Mouse (Mus musculus): ENCODE measurements around the gene Dbnl.
"Not testable (repeated sequence)": the region's sequence is repeated elsewhere in the genome, so short reads cannot be mapped to it uniquely, and the experiment has no call there.

Gene Dbnl

DNA sequence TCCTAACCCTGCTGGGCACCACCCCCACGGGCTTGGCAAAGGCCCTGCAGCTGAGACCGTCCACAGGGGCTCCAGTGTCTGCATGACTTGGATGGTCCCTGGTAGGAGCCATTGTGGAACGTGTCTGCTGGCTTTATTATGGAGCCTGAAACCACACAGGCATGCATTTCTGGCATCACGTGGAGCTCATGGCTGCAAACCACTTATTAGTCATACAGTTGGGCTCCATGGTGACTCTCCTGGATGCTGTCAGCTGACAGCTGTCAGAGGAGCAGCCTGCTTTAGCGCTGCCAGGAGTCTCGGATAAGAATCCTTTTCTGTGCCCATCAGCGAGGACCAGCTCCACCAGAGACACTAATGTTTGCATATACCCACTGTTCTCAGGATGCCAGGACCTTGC lies 7.4 kb downstream of the Dbnl start:
- no peak for DNase-seq (ENCODE audit: low read depth, low spot score)

DNA sequence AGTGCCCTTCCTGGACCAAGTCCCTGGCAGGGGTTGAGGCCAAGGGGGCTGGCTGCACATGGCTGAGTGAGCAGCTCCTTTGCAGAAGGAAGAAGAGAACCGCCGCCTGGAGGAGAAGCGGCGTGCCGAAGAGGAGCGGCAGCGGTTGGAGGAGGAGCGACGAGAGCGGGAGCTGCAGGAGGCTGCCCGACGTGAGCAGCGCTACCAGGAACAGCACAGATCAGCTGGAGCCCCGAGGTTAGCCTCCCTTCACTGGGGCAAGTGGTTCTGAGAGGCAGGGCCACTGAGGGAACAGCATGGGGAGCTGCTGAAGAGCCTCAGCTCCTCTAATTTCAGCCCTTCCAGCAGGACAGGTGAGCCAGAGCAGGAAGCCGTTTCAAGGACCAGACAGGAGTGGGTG lies 8.7 kb downstream of the Dbnl start:
- no peak for DNase-seq (ENCODE audit: low read depth, low spot score)

DNA sequence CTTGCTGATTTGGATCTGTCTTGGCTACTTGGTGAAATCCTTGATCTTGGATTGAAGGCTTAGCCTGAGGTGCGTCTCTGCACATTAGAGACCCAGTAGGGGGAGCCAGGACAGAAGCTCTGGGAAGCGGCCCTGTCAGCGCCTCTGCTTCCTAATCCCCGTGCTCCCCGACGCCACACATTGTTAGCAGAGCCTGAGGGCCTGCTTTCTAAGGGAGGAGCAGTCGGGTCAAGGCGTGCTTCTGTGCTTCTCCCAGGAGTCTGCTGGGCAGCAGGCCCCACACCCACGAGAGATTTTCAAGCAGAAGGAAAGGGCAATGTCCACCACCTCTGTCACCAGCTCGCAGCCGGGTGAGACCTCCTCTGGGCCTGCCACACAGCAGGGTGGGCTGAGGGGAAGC lies 9.1 kb downstream of the Dbnl start:
- no peak for DNase-seq (ENCODE audit: low read depth, low spot score)

DNA sequence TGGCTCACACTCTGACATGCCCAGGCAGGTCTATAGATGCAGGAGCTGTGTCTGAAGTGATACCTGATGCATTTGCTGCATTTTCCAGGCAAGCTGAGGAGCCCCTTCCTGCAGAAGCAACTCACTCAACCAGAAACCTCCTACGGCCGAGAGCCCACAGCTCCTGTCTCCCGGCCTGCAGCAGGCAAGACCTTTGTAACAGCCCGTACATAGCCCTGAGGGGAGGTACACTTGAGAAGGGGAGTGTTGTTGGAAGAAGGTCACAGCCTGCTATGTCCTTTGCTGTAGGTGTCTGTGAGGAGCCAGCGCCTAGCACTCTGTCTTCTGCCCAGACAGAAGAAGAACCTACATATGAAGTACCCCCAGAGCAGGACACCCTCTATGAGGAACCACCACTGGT lies 9.6 kb downstream of the Dbnl start:
- DNase-seq (ENCODE audit: low read depth, low spot score), result no peak

DNA sequence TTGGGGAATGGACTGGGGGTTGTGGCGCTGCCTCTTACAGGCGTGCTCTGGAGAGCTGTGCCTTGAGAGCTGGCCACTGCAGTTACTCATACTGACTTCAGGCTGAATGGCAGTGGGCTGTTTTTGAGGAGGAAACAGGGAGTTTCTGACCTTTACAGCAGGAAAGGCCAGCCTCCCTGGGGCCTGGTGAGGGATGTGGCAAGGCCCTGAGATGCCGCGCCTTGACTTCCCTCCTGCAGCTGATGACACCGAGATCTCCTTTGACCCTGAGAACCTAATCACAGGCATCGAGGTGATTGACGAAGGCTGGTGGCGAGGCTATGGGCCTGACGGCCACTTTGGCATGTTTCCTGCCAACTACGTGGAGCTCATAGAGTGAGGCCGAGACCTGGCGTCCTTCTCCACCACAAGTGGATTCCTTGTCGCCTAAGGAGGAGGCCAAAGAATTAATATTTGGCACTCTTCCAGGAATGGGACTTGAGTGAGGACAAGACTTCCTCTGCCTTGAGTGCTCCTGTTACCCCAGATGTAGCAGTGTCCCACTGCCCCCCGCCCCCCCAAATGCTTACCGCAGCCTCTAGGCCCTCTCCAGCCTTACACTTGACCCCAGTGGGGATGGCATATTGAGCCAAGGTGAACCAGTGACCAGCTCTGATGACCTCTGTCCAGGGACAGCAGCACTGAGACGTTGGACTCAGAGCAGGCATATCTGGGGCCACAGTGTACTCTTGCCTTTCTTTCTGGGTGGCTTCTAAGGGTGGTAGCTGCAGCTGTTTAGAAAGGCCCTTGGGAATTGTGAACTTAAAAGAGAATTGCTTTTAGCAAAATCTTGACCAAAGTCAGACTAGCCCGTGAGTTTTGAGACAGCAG lies 11.6 kb downstream of the Dbnl start:
- DNase-seq (ENCODE audit: low read depth, low spot score), result no peak

DNA sequence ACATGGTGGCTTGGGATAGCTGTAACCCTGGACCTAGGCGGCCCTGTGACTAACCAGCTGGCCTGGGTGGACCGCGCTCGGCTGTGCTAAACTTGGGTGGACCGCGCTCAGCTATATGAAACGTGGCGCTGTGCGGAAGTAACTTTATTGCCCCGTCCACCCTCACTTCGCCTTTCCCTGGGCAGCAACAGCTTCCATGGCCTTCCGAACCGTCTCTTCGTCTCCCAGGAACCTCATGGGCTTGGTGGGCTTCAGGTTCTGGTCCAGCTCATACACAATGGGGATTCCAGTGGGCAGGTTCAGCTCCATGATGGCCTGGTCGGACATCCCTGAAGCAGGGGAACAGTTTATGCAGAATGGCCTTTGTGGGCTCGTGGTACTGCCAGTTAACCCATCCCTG lies 13.2 kb downstream of the Dbnl start:
- DNase-seq (ENCODE audit: low read depth, low spot score), result no peak

DNA sequence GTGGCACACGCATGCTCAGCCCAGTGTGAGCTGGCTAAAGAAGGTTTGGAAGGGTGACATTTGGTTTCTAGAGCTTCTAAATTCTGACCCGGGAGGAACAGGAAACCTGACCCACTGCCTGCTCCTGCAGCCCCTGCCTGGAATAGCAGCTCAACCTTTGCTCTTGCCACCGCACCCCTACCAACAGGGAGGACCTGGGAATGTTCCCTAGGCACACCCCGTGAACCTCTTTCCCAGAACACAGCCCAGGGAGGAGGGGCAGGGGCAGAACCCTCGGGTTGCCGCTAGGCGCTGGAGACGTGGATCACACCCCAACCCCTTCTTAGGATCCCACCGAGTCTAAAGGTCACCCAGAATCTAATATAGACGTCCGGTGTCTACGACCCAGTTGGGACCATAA lies 13.7 kb downstream of the Dbnl start:
- no peak for DNase-seq (ENCODE audit: low read depth, low spot score)

DNA sequence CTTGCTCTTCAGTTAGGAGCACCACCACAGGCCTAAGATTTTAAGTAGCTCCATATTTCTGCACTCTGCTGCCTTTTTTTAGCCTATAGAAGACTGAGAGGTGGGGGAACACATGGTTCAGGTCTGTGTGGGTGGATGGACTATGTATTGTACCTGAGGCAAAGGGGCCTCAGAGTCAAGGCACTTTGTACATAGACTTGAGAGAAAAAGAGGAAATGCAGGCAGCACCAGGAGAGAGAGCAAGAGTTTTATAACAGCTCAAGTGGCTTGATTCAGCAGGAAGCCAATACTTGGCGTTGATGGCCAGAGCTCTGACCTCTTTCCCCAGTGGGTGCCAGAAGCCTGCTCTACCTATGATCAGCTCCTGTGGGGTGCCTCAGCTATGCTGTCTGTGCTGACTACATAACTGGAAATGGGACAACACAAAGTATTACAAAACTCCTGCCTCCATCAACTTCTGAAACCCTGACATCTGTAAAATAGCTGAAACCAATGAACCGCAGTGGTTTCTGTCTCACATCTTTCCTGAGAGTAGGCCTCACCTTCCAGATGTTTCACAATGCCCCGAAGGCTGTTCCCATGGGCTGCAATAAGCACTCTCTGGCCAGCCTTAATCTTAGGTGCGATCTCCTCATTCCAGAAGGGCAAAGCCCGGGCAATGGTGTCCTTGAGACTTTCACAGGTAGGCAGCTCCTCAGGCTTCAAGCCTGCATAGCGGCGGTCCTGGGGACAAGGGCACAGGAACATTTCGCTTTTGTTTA lies 14.3 kb downstream of the Dbnl start:
- no peak for DNase-seq (ENCODE audit: low read depth, low spot score)

DNA sequence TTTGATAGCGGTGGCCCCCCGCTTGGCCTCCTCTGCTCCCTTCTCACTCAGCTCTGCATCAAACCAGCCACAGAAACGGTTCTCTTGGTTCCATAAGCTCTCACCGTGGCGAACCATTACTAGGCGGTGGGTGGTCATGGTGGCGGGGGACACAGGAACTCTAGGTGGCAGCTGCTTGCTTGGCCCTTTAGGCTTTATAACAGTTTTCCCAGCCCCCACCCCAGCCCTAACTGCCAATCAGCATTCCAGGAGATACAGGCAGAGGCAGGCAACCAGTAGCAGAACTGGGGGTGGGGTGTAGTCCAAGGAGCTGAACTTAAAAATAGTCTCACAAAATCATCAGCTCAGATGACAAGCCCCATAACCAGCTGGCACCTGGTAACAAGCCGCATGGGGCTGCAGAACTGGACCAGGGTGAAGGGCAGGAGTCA lies 15.3 kb downstream of the Dbnl start, which contains the start of gene Pgam2:
Gene Pgam2 (minus strand): TSS at position 183 of the 431 bp plus-strand sequence.
- DNase-seq (ENCODE audit: low read depth, low spot score), result no peak

DNA sequence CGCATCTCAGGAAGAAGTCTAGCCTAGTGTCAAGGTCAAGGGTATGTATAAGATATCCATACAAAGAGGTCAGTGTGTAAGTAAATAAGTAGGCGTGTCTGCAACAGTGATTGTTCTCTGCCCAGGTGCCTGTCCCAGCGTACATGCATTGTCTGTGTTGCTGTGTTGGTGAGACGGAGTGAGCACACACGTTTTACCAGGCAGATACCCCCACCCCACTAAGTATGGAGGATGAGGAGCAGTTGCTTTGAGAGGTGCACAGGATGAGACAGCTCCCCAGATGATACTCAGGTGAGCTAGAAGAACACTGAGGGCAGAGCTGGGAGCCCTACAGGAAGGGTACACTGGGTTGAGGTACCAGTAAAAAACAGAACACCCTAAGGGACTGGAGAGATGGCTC lies 15.9 kb downstream of the Dbnl start:
- no peak for DNase-seq (ENCODE audit: low read depth, low spot score)

DNA sequence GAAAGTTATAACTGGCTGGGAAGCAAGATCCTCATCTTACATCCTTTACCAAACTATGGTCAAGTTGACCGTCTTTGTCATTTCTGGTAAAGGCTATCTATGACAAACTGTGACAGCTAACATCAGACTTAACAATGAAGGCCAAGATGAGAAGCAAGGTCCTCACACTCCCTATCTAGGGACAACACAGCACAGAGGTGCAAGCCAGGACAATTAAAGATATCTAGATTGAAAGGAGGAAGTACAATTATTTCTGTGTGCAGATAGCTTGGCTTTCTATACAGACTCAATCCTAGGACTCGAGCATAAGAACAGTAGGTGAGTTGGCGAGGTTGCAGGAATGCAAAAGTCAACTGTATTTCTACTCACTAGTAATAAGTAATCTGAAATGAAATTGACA lies 17.4 kb downstream of the Dbnl start:
- DNase-seq (ENCODE audit: low read depth, low spot score), result no peak

DNA sequence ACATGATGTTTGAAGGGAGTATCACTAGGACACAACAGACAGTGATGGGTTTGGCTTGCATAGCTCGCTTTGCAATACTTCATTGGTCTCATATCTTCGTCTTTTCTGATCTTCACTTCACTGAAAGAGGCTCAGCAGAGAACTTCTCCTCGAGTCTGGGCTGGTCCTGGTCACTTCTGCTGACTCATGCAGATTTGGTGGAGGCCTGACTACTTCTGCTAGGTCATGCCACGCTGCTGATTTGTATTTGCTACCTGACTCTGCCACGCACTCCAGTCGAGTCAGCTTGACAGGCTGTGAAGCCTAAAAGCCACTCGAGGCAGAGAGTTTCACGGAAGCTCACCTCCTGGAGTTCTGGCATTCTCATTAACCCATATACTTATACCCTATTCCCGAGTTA lies 19.7 kb downstream of the Dbnl start:
- no peak for DNase-seq (ENCODE audit: low read depth, low spot score)

DNA sequence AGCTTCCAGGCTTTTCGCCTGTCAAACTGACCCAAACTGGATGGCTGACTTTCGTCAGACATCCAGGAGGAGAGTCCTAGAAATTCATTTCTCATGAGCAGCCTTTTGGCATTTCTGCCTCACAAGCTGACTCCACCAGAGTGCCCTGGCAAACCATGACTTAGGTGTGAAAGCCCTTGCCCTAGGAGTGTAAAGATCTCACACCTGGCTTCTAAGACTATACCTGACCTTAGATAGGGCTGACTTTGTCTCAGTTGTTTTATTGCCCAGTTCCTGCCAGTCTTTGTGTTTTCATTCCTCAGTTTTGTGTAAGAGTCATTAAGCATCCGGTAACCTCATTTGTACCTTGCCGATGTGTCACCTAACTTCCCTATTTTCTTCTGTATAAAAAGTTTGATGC lies 21.2 kb downstream of the Dbnl start:
- DNase-seq (ENCODE audit: low read depth, low spot score), result not testable (repeated sequence)

DNA sequence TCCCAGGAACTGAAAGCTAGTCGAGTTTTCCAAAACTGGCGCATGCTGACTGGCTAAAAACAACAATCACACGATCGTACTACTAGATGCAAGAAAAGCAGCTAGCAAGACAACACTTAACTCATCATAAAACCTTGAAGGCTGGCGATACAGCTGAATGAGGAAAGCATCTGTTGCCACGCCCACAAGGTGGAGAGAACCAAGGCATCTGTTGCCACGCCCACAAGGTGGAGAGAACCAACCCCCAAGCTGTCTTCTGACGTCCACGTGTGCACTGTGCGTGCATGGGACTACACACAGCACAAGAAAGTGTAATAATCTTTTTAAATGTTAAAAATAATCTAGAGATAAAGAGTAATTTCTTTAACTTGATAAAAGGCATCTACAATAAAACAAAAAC lies 25.1 kb downstream of the Dbnl start:
- DNase-seq (ENCODE audit: low read depth, low spot score), result no peak

DNA sequence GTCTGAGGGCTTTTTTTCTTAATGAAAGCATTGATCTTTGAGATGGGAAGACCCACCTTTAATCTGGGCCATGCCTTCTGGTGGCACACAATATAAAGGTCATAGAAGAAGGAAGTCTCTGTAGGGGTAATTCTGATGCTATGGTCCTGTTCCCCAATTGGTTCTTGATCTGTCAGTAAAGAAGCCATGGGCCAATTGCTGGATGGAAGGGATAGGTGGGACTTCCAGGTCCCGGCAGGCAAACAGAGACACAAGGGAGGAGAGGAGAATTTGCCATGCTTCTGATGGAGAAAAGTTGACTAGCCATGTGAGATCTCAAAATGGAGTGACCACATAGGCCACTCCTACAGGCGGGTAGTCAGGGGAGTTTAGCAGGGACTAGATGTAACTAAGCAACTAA lies 30.9 kb downstream of the Dbnl start:
- DNase-seq (ENCODE audit: low read depth, low spot score), result no peak

DNA sequence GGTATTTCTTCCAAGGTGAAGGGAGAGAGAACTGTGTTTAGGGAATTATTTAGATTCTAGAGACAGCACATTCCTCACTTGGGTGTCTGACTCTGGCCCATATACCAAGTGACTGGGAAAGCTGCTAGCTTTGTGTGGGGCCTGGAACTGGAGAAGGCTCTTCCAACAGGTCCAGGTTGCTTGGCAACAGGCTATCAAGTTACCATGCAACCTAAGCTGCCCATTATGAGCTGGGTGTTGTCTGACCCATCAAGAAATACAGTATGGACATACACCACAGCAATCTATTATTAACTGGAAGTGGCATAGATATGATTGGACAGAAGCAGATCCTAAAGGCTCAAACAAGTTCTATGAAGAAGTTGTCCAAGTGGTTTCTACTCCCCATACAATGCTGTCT lies 37.1 kb downstream of the Dbnl start:
- DNase-seq (ENCODE audit: low read depth, low spot score), result no peak

DNA sequence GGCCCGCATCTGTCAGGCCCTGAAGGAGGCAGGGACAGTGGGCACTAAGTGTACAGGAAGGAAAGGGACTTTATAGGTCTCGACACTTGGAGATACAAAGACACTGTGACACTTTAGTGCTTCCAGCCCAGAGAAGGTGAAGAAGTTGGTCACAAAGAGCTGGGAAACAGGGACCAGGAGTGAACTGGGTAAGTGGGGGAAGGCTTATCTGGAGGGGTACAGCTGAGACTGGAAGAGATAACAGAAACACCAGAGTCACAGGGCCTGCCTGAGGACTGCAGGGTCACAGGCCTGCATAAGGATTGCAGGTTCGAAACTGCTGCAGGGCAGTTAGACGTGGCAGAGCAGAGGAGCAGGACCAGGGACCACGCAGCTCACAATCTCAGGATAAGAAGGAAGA lies 39.6 kb downstream of the Dbnl start:
- DNase-seq (ENCODE audit: low read depth, low spot score), result no peak

DNA sequence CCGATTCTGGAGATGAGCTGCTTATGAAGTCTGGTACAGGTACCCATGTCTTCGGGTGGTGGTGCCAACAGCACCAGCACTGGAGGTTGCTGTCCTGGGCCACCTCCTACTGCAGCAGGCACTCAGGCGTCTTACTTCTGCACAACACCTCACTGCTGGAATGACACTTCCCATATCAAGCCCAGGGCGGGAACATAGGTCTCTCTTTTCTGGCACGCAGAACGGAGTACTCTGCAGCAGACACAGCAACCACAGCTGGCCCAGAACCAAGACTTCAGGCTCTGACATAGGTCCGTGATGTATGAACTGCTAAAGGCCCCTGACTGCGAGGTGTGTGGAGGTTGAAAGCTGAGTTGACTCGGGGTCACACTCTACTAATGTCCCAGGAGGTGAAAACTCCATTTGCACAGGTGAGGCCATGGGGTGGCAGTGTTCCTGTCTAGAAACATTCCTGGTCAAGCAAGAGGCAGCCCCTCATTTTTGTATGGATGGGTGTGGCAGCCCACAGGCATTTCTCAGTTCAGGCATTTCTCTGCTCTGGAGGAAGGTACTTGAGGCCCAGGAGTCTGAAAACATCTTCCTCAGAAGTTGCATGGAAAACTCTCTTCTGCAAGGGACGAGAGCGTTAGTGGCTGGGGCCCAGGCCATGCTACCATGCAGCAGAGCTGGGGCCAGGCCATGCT lies 40.4 kb downstream of the Dbnl start:
- no peak for DNase-seq (ENCODE audit: low read depth, low spot score)

DNA sequence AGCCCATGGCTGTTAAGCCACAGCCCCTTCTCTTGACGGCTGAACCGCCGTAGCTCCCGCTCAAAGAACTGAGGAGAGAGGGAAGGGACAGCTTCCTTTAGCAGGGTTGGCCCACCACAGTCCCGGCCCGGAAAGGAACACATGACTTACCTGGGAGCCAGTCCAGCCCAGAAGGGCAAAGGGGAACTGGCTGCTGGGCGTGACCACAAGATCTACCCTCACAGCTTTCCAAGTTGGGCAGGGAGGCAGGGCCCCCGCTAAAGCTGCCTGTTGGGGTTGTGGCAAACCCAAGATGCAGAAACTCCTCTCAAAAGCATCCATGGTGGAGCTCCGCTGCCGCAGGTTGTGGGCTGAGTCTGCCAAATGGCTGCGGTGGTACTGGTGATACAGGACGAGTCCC lies 41.0 kb downstream of the Dbnl start:
- no peak for DNase-seq (ENCODE audit: low read depth, low spot score)

DNA sequence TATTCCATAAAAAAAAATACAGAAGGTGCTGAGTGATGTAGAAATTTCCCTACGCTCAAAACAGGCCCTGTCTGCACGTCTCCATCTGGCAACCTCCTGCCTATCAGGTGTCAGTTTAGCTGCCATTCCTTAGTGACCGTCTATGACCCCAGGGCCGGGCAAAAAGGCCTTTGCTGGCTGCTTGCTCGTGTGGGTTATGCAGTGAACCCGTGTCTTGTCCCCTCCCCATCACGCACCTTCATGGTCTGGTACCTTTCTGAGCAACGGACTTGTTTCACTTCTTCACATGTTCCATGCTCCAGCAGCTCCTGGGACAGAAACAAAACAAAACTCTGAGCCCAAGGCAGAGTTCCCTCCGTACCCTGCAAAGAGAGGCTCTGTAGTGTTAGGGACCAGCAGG lies 46.2 kb downstream of the Dbnl start:
- no peak for DNase-seq (ENCODE audit: low read depth, low spot score)

DNA sequence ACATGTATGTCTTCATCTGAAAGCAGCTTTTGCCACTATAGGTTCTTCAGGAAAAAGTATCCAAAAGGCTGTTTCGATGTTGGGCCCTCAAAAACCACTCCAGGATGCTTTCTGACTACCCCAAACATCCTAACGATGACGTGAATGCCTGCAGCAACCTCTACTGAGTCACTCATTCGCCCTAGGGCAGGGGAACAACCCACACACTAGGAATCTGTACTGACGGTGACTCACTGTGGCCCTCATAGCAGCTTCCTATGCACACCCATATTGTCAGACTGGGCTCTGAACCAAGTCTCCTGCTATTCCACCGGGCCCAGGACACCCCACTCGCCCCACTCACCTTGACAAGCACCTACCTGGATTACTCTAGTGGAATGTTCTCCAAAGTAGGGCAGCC lies 46.8 kb downstream of the Dbnl start:
- no peak for DNase-seq (ENCODE audit: low read depth, low spot score)

DNA sequence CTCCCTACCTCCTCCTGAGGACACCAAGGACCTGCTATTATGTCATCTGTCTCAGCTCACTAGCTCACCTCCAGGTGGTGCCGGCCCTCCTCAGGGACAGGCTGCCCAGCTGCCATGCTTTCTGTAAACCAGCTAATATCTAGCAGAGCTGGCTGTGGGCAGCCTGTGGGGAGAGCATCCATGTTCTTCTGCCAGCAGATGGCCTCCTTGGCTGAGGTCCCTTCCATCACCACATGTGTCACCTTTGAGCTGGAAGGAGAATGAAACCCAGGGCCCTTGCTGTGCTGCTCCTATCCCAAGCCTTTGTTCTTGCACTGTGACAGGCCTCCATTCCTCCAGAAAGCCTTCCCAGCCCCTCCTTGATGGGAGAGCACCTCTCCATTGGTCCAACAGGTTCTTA lies 47.8 kb downstream of the Dbnl start:
- DNase-seq (ENCODE audit: low read depth, low spot score), result no peak

Measured in retina, adult 2 months (tissue).